Mouse (Mus musculus): ENCODE measurements around the gene Ccl20. TPM values are rescaled to one million over a fixed set of nuclear protein-coding genes. Genes with fewer than 3 reads are reported as not detected.

Ccl20 gene
- polyA plus RNA-seq, 1 experiment, result not detected

DNA sequence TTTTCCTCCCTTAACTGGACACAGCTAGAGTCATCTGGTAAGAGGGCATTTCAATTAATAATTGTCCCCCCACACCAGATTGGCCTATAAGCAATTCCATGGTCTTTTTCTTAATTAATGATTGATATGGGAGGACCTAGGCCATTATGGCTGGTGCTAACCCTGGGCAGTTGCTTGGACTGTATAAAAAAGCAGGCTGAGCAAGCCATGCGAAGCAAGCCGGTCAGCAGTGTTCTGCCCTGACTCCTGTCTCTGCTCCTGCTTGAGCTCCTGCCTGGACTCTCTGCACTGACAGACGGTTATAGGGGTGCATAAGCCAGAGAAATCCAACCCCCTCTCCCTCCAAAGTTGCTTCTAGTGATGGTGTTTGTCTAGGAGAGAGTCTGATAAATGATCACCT, 45.1 kb downstream of the Ccl20 start:
- Histone ChIP-seq H3K27me3 (ENCODE audit: control insufficient read depth, insufficient read depth, low read length) (no peaks in the 10 kb centered on the region), H3K4me1 (ENCODE audit: control insufficient read depth, insufficient read depth, low read length) (peaks cover 5% of the 10 kb centered on the region; the same call in 1 of the 2 replicates), H3K36me3 (ENCODE audit: control insufficient read depth, insufficient read depth, low read length) (no peaks in the 10 kb centered on the region), H3K4me3 (ENCODE audit: control insufficient read depth, low read depth, low read length) (peak overlapping the region; percentile 60), H3K27ac (ENCODE audit: control insufficient read depth, insufficient read depth, low read depth, low read length) (no peak overlapping the region)
- TF ChIP-seq CTCF (IDR thresholded peaks at IDR 0.05; ENCODE audit: control insufficient read depth, insufficient read depth, insufficient replicate concordance, low read depth, low read length) (no peak), POLR2A (IDR thresholded peaks at IDR 0.05; ENCODE audit: control insufficient read depth, low read depth, low read length) (no peak)

DNA sequence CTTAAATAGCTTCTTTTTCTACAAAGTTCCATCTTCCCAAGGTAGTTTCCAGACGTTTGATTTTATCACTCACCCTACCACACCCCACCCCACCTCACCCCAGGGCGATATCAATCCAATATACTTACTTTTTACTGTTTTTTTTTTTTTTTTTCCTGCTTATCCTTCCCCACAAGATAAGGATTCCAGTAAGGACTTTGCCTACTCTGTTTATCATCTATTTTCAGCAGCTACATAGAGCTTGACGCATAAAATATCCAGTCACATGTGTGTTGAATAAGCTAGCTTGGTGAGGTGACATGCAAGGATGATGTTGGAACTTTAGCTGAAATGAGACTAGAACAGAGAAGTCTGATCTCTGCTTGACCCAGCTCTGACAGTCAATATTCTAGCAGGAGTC, 47.5 kb downstream of the Ccl20 start:
- no peaks in the 10 kb centered on the region for H3K36me3 ChIP-seq (ENCODE audit: control insufficient read depth, insufficient read depth, low read length)
- H3K4me3 ChIP-seq (ENCODE audit: control insufficient read depth, low read depth, low read length), result no peak overlapping the region
- H3K4me1 ChIP-seq (ENCODE audit: control insufficient read depth, insufficient read depth, low read length), result peaks cover 5% of the 10 kb centered on the region; the same call in 1 of the 2 replicates
- H3K27ac ChIP-seq (ENCODE audit: control insufficient read depth, insufficient read depth, low read depth, low read length), result no peak overlapping the region
- no peak for TF ChIP-seq CTCF (IDR thresholded peaks at IDR 0.05; ENCODE audit: control insufficient read depth, insufficient read depth, insufficient replicate concordance, low read depth, low read length)
- no peak for TF ChIP-seq POLR2A (IDR thresholded peaks at IDR 0.05; ENCODE audit: control insufficient read depth, low read depth, low read length)
- H3K27me3 ChIP-seq (ENCODE audit: control insufficient read depth, insufficient read depth, low read length), result no peaks in the 10 kb centered on the region

Other genes starting within 250 kb of the Ccl20 start
- 0.54 and 0.93 TPM in 2 replicates for gene A030005L19Rik, start 203.4 kb upstream of the Ccl20 start, polyA plus RNA-seq (2012; rRNA removed)
- gene A030014E15Rik, start 191.8 kb upstream of the Ccl20 start, polyA plus RNA-seq (2012; rRNA removed), result 0.14 TPM in 1 of 2 replicates, not detected in the other
- not detected in 2 replicates for gene Gm6217, start 185.4 kb upstream of the Ccl20 start, polyA plus RNA-seq (2012; rRNA removed)
- not detected in 2 replicates for gene A030003K21Rik, start 173.4 kb upstream of the Ccl20 start, polyA plus RNA-seq (2012; rRNA removed)
- gene Gm7544, start 160.8 kb upstream of the Ccl20 start, polyA plus RNA-seq (2012; rRNA removed), result not detected in 2 replicates
- not detected in 2 replicates for gene Gm47955, start 156.5 kb upstream of the Ccl20 start, polyA plus RNA-seq (2012; rRNA removed)
- not detected in 2 replicates for gene Gm47959, start 116.2 kb upstream of the Ccl20 start, polyA plus RNA-seq (2012; rRNA removed)
- 0.10 and 0.17 TPM in 2 replicates for gene Slc19a3, start 78.3 kb upstream of the Ccl20 start, polyA plus RNA-seq (2012; rRNA removed)
- gene Krtap28-10, start 74.3 kb upstream of the Ccl20 start, polyA plus RNA-seq (2012; rRNA removed), result not detected in 2 replicates
- gene Gm47969, start 71.8 kb upstream of the Ccl20 start, polyA plus RNA-seq (2012; rRNA removed), result not detected in 2 replicates
- not detected in 2 replicates for gene A030005K14Rik, start 57.4 kb upstream of the Ccl20 start, polyA plus RNA-seq (2012; rRNA removed)
- not detected in 2 replicates for gene Krtap28-13, start 55.8 kb upstream of the Ccl20 start, polyA plus RNA-seq (2012; rRNA removed)
- 27.6 and 33.8 TPM in 2 replicates for gene Daw1, start 43.0 kb downstream of the Ccl20 start, polyA plus RNA-seq (2012; rRNA removed)